Mouse (Mus musculus): ENCODE results near the gene Tspan5.

Tspan5 gene

GRCm38 (mm10) chr3:138743061-138743671 is 1.2 kb downstream of the Tspan5 start:
- DNase-seq (ENCODE audit: low spot score in 2 of 2), result peak; percentile 50 to 58

DNA sequence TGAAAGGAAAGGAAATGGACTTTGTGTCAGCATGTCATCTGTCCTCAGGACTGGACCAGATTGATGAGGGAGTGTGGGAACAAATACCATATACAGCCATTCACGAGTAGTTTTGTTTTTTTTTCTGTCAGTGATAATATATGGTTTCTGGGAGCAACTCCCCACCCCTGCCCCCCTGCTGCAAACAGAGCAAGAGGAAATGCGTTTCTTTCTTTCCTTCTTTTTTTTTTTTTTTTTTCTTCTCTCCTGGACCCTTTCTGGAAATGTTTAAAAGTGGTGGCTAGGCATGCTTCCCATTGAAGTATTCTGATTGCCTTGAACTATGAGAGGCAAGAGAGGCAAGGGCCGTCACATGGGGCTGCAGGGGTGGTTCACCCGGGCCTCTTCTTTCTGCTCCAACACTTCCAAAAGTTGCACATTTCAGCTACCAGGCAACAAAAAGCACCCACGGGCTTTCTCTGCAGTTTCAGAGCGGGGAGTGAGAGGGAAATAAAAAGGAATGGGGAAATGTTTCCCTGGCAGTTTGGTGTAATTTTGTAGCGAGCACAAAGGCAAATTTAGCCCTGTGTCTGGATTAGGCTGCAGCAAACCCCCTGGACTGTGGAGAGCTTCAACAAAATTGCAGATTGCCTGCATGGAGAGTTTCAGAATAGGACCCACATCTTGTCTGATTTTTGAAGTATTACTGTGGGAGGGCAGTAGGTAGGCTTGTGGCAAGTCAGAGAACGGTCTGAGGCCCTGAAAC is 2.2 kb downstream of the Tspan5 start:
- DNase-seq (ENCODE audit: low spot score in 2 of 2), result no peak

GRCm38 (mm10) chr3:138745091-138745490 is 3.1 kb downstream of the Tspan5 start:
- DNase-seq (ENCODE audit: low spot score in 2 of 2), result no peak

DNA sequence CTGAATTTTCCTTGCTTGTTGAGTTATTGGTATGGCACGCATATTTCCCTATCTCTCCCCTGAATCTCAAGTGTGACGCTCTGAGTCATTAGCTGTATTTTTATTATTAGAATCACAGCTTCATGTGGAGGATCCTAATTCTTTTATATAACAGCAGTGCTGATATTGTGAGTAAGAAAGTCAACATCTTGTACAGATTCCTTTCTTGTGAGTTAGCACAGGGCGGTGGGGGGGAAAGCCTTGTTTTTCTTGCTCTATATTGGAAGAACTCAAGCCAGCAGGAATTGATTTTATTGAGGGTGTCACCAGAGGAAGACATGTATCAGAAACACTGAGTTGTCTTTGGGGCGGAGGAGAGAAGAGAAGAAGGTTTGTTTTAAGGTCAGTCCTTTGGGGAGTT is 3.6 kb downstream of the Tspan5 start:
- DNase-seq (ENCODE audit: low spot score in 2 of 2), result no peak

DNA sequence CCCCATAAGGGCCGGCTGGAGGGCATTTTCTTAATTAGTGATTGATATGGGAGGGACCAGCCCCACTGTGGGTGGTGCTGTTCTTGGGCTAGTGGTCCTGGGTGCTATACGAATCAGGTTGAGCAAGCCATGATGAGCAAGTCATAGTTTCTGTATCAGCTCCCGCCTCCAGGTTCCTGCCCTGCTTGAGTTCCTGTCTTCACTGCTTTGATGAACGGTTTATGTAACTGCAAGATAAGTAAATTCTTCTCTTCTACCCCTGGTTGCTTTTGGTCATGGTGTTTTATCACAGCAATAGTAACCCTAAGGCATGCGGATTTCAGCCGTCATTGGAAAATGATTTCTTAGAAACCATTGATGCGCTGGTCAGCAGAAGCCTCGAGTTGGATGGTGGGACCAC is 4.6 kb downstream of the Tspan5 start:
- no peak for DNase-seq (ENCODE audit: low spot score in 2 of 2)

GRCm38 (mm10) chr3:138747035-138747434 is 5.0 kb downstream of the Tspan5 start:
- no peak for DNase-seq (ENCODE audit: low spot score in 2 of 2)

DNA sequence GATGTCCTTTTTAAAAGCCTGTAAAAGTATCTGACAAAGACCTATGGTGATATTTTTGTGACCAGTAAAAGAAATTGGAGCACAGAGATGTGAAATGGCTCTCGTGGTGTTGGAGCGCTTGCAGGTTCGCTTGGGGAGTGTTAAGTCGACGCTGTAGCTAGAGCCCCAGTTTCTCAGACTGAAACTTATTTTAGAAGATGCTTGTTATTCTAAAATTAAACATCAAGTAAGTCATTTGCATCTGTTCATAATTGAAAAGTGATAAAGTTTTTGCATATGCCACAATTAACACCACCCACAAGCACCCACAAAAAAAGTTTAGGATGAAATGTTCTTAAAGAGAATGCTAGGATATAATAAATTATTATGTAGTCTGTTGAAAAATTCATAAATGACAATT is 6.0 kb downstream of the Tspan5 start:
- no peak for DNase-seq (ENCODE audit: low spot score in 2 of 2)

GRCm38 (mm10) chr3:138749645-138750044 is 7.7 kb downstream of the Tspan5 start:
- no peak for DNase-seq (ENCODE audit: low spot score in 2 of 2)

DNA sequence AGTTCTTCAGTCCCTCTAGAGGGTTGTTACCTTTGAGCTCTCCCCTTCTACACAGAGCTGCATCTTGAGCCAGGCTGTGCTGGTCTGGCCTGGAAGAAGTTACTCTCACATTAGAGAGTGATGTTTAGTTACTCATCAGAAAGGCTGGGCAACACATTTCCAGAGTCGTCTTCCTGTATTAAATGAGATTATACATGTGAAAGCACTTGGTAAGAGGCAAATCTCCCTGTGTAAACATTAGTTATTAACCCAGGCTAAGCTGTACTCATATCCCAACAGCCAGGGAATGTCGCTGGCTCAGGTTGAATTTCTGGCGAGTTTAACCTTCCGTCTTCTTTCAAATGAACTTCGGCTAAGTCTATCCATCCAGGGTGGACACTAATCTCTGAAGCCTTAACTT is 9.3 kb downstream of the Tspan5 start:
- DNase-seq (ENCODE audit: low spot score in 2 of 2), result no peak

DNA sequence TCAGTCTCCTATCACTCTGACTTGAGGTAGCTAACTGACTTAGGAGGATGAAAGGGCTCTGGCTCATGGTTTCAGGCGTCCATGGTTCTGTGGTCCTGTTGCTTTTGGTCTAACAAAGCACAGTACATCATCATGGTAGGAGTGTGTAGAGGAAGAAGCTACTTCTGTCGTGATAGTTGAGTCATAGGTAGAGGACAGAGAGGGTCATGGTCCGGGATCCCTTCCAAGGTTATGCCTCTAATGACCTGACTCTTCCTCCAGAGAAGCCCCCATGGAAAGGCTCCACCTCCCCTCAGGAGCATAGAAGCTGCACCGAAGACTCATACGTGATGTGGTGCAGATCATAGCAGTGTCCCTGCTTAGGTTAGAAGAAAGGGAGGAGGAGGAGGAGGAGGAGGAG is 10.1 kb downstream of the Tspan5 start:
- DNase-seq (ENCODE audit: low spot score in 2 of 2), result no peak

- no peak for DNase-seq (ENCODE audit: low spot score in 2 of 2)
Measured at GRCm38 (mm10) chr3:138752769-138753168, 10.8 kb downstream of the Tspan5 start.

DNA sequence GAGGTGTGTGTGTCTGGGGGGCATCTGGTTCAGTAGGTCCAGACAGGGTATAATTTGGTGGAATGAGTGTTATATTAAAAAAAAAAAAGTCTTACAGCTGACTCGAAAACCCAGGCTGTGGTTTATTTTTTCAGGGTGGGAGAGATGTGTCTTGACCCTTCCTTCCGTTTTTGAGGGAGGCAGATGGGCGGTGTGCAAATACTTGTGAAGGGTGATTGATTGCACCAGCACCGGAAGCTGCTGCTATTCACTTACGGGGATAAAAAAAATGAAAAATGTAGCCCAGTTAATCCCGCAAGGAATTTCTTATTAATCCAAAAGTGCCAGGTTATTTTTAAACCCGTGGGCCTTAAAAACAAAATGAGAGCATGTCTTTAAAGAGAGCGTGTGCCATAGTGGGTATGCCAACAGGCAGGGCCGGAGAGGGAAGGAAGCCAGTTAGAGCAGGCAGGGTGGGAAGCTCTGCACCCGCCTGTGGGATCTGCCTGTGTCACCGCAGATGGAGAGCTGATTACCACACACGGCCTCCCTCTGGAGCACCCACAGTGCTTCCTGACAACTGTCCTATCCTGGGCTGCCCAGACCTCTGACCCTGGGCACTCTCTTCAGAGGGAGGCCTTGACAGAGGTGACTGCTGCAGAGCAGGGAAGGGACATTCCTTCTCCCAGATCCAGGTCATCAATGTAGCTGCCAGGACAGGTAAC is 11.3 kb downstream of the Tspan5 start:
- no peak for DNase-seq (ENCODE audit: low spot score in 2 of 2)

GRCm38 (mm10) chr3:138754328-138754727 is 12.3 kb downstream of the Tspan5 start:
- DNase-seq (ENCODE audit: low spot score in 2 of 2), result no peak

GRCm38 (mm10) chr3:138757283-138757682 is 15.3 kb downstream of the Tspan5 start:
- DNase-seq (ENCODE audit: low spot score in 2 of 2), result peak in 1 of 2 experiments; percentile 16

DNA sequence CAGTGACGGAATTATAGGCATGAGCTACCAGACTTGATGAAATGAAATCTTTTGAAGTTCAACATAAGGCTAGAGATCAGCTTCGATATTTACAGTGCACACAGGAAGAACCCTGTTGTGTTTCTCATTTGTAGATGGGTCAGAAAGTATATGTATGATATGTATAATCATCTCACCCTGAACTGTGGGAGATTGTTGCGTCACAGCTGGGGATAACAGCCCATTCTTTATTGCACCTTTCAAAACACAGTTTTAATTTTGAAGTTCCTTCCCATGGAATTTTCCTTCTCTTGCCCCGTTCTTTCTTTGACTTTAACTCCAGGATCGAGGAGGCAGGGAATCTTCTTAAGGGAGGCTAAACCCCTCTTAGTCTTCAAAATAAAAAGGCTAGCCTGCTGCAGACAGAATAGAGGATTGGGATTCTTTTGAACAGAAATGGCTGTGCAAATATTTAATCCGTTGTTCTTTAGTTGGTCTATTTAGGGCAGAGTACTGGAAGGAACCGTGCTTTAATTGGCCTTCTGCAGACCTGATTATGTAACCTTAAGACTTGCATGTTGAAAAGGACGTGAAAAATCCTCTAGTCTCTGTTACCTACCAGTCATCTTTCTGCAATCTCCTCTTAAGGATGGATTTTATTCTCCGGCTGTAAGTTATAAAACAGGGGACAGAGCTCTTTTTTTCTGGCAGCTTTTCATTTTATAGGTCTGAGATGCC is 18.1 kb downstream of the Tspan5 start:
- no peak for DNase-seq (ENCODE audit: low spot score in 2 of 2)

- no peak for DNase-seq (ENCODE audit: low spot score in 2 of 2)
Measured at GRCm38 (mm10) chr3:138760685-138761119, 18.7 kb downstream of the Tspan5 start.

- DNase-seq (ENCODE audit: low spot score in 2 of 2), result no peak
Measured at GRCm38 (mm10) chr3:138761531-138761930, 19.5 kb downstream of the Tspan5 start.

DNA sequence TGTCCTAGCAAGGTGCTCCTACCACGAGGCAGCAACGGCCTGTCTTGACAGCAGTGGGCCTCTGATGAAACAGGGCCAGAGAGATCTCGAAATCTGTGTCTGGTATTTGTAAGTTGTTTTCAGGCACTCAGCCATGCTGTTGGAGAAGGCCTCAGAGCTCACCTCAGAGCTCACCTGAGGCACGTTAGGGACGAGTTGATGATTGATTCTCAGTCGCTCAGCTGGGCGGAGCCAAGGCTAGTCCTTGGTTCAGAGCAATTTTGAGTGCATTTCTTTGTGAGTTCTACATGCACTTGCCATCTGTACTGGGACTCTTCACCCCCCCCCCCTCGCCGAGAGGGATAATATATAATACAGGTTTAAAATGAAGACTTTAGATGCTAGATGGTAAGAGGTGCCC is 21.9 kb downstream of the Tspan5 start:
- no peak for DNase-seq (ENCODE audit: low spot score in 2 of 2)

GRCm38 (mm10) chr3:138764782-138765181 is 22.8 kb downstream of the Tspan5 start:
- no peak for DNase-seq (ENCODE audit: low spot score in 2 of 2)

DNA sequence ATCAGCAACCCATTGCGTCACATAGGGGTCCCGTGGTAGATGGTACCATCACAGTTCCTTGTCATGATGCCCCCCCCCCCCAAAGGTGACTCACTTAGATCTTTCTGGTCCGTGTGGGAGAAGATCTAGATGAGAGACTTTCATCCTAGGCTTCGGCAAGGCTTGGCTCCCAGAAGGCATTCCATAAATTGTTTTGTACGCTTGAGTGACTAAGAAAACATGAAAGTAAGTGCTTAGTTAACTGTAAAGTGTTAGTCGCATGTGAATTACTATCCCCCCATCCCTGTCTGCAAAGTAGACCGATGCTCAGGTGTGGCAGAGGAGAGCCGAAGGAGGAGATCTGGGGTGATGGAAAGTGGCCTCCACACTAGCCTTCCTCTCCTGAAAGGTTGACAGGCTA is 25.0 kb downstream of the Tspan5 start:
- no peak for DNase-seq (ENCODE audit: low spot score in 2 of 2)

- no peak for DNase-seq (ENCODE audit: low spot score in 2 of 2)
Measured at GRCm38 (mm10) chr3:138768541-138769093, 26.6 kb downstream of the Tspan5 start.

Data from thymus, postnatal 10 days (tissue).